Mouse (Mus musculus) ES-Bruce4 (cell line): Measurements from ENCODE around the gene Pigyl.
A peak's percentile ranks its signal among the peaks of the same experiment; 100 is the strongest.

Source experiments
- CTCF ChIP-seq: IDR thresholded peaks from one replicate; pipeline ENCODE4 v1.8.1; 2011; ENCODE audit warnings: low read depth, low read length
- POLR2A ChIP-seq: IDR thresholded peaks from one replicate; pipeline ENCODE4 v1.8.1; 2011; ENCODE audit warnings: low read length; ENCODE audit not compliant: insufficient read depth

GRCm38 (mm10) chr9:22116740-22117426 is 39.8 kb upstream of the Pigyl start, which contains the start of gene Elof1:
- peak; percentile 97 for TF ChIP-seq POLR2A
- no peak for TF ChIP-seq CTCF
